Mouse (Mus musculus) midbrain, embryonic 14.5 days (tissue): Measurements from ENCODE around the gene Cblc. TPM values are rescaled to one million over a fixed set of nuclear protein-coding genes. Genes with fewer than 3 reads are reported as not detected.
"Not testable (repeated sequence)": the region's sequence is repeated elsewhere in the genome, so short reads cannot be mapped to it uniquely, and the experiment has no call there.

Experiments
- ATAC-seq: fragments of 200-750 bp; cut with Nextera tagmentation; 2 replicates; pipeline ENCODE4 v1.8.0; 2017; ENCODE audit warnings: moderate number of reproducible peaks, moderate library complexity; ENCODE audit not compliant: low FRiP score, low TSS enrichment
- DNase-seq: peaks from one replicate; pipeline ENCODE4 v3.0.0-alpha.2; 2015
- H3K27ac ChIP-seq: fragments of 300-500 bp; sonication (generic); replicated peaks from 2 replicates; pipeline ENCODE4 v1.5.1; 2014; ENCODE audit warnings: mild to moderate bottlenecking, low read depth, low read length, moderate library complexity
- H3K27me3 ChIP-seq: fragments of 300-500 bp; sonication (generic); 2 replicates; pipeline ENCODE4 v1.6.1; 2014; ENCODE audit warnings: low read length, control low read depth, mixed read lengths; ENCODE audit not compliant: control insufficient read depth, insufficient read depth
- H3K36me3 ChIP-seq: fragments of 300-500 bp; sonication (generic); 2 replicates; pipeline ENCODE4 v1.6.1; 2014; ENCODE audit warnings: low read length, control low read depth; ENCODE audit not compliant: control insufficient read depth, insufficient read depth
- H3K4me1 ChIP-seq: fragments of 300-500 bp; sonication (generic); 2 replicates; pipeline ENCODE4 v1.6.1; 2014; ENCODE audit warnings: mild to moderate bottlenecking, antibody characterized with exemption, low read length, control low read depth; ENCODE audit not compliant: control insufficient read depth, insufficient read depth
- H3K4me2 ChIP-seq: fragments of 300-500 bp; sonication (generic); 2 replicates; pipeline ENCODE4 v1.6.1; 2014; ENCODE audit warnings: mild to moderate bottlenecking, low read length, moderate library complexity
- H3K4me3 ChIP-seq: fragments of 300-500 bp; sonication (generic); replicated peaks from 2 replicates; pipeline ENCODE4 v1.5.1; 2014; ENCODE audit warnings: low read depth, low read length
- H3K9ac ChIP-seq: fragments of 300-500 bp; sonication (generic); replicated peaks from 2 replicates; pipeline ENCODE4 v1.6.1; 2014; ENCODE audit warnings: mild to moderate bottlenecking, low read length, moderate library complexity
- H3K9me3 ChIP-seq: fragments of 300-500 bp; sonication (generic); 2 replicates; pipeline ENCODE4 v1.6.1; 2016; ENCODE audit warnings: low read length, control low read depth, mixed read lengths; ENCODE audit not compliant: control insufficient read depth
- WGBS: fragments of 180-500 bp; shearing (Covaris S2); extraction: QIAGEN DNeasy Blood & Tissue Kit; methylation state at CpG from one replicate; pipeline ENCODE4 v1.1.7; 2014; 5-methylcytosine and 5-hydroxymethylcytosine counted together
- polyA plus RNA-seq: library from polyadenylated mRNA; unstranded; fragments of >200 nt; fragmentation: Nextera tagmentation; extraction: Ambion mirVana; gene quantifications from 2 replicates; pipeline ENCODE4 v1.2.1, GENCODE M21; 2014

The Cblc gene
- polyA plus RNA-seq, 1 experiment from 2014 or later, result not detected

- 91% methylated on average over 19 of the region's 19 CpGs for WGBS
- H3K4me3 ChIP-seq, result no peak overlapping the region
Observed at GRCm38 (mm10) chr7:19792701-19793630, 3.6 kb downstream of the Cblc start.

GRCm38 (mm10) chr7:19791504-19791903, 5.1 kb downstream of the Cblc start:
- not testable (repeated sequence) for H3K4me2 ChIP-seq, H3K9me3 ChIP-seq, H3K4me3 ChIP-seq, H3K27ac ChIP-seq, H3K27me3 ChIP-seq, H3K9ac ChIP-seq, ATAC-seq, H3K36me3 ChIP-seq, H3K4me1 ChIP-seq, DNase-seq
- WGBS, result 78% methylated on average over 2 of the region's 2 CpGs

More at GRCm38 (mm10) chr7:19792701-19793630, 3.6 kb downstream of the Cblc start:
- Histone ChIP-seq H3K4me2 (no peak overlapping the region), H3K27me3 (peaks cover 16% of the 10 kb centered on the region), H3K27ac (no peak overlapping the region), H3K4me1 (no peaks in the 10 kb centered on the region), H3K36me3 (no peaks in the 10 kb centered on the region), H3K9me3 (no peaks in the 10 kb centered on the region), H3K9ac (no peak overlapping the region)
- ATAC-seq (no peak), DNase-seq (no peak)

- peak overlapping the region; percentile 30 for H3K4me3 ChIP-seq
- ATAC-seq (peak; percentile 59; the same call in 1 of the 2 replicates), DNase-seq (peak; percentile 92)
- H3K9ac ChIP-seq, result peak overlapping the region; percentile 34; the same call in 1 of the 2 replicates
- peak overlapping the region; percentile 59 for H3K4me2 ChIP-seq
- no peak overlapping the region for H3K27ac ChIP-seq
- no peaks in the 10 kb centered on the region for H3K36me3 ChIP-seq
- H3K27me3 ChIP-seq, result no peaks in the 10 kb centered on the region
- H3K9me3 ChIP-seq, result no peaks in the 10 kb centered on the region
- WGBS, result under 1% methylated on average over 19 of the region's 19 CpGs
- no peaks in the 10 kb centered on the region for H3K4me1 ChIP-seq
Observed at GRCm38 (mm10) chr7:19789904-19790347, 6.7 kb downstream of the Cblc start.

GRCm38 (mm10) chr7:19785874-19786458, 10.6 kb downstream of the Cblc start:
- 47% methylated on average over 12 of the region's 12 CpGs for WGBS
- no peak overlapping the region for H3K27ac ChIP-seq
- DNase-seq (no peak), ATAC-seq (no peak)
- H3K4me2 ChIP-seq, result no peak overlapping the region
- H3K4me3 ChIP-seq, result no peak overlapping the region
- H3K27me3 ChIP-seq, result no peaks in the 10 kb centered on the region
- H3K36me3 ChIP-seq, result no peaks in the 10 kb centered on the region
- H3K9me3 ChIP-seq, result no peaks in the 10 kb centered on the region
- H3K4me1 ChIP-seq, result no peaks in the 10 kb centered on the region
- H3K9ac ChIP-seq, result no peak overlapping the region

GRCm38 (mm10) chr7:19784764-19785535, 11.7 kb downstream of the Cblc start:
- DNase-seq (no peak), ATAC-seq (no peak)
- Histone ChIP-seq H3K9me3 (no peaks in the 10 kb centered on the region), H3K4me2 (no peak overlapping the region), H3K27me3 (no peaks in the 10 kb centered on the region), H3K4me3 (no peak overlapping the region), H3K36me3 (no peaks in the 10 kb centered on the region), H3K4me1 (no peaks in the 10 kb centered on the region), H3K27ac (no peak overlapping the region), H3K9ac (no peak overlapping the region)
- 41% methylated on average over 11 of the region's 11 CpGs for WGBS

GRCm38 (mm10) chr7:19783630-19784029, 13.0 kb downstream of the Cblc start:
- ATAC-seq (no peak), DNase-seq (no peak)
- Histone ChIP-seq H3K36me3 (no peaks in the 10 kb centered on the region), H3K4me3 (no peak overlapping the region), H3K9me3 (no peaks in the 10 kb centered on the region), H3K27ac (no peak overlapping the region), H3K27me3 (no peaks in the 10 kb centered on the region), H3K4me2 (no peak overlapping the region), H3K9ac (no peak overlapping the region), H3K4me1 (no peaks in the 10 kb centered on the region)
- 70% methylated on average over 8 of the region's 8 CpGs for WGBS

- peak; percentile 11 for DNase-seq
- 93% methylated on average over 4 of the region's 4 CpGs for WGBS
- H3K36me3 ChIP-seq, result no peaks in the 10 kb centered on the region
Observed at GRCm38 (mm10) chr7:19782645-19783044, 14.0 kb downstream of the Cblc start.

GRCm38 (mm10) chr7:19781741-19782140, 14.9 kb downstream of the Cblc start:
- H3K4me2 ChIP-seq, result no peak overlapping the region
- no peak overlapping the region for H3K27ac ChIP-seq
- 91% methylated on average over 7 of the region's 7 CpGs for WGBS
- H3K27me3 ChIP-seq, result no peaks in the 10 kb centered on the region
- no peaks in the 10 kb centered on the region for H3K4me1 ChIP-seq
- DNase-seq (no peak), ATAC-seq (no peak)
- H3K4me3 ChIP-seq, result no peak overlapping the region
- H3K9ac ChIP-seq, result no peak overlapping the region
- no peaks in the 10 kb centered on the region for H3K9me3 ChIP-seq
- no peaks in the 10 kb centered on the region for H3K36me3 ChIP-seq

More at GRCm38 (mm10) chr7:19782645-19783044, 14.0 kb downstream of the Cblc start:
- Histone ChIP-seq H3K9ac (no peak overlapping the region), H3K4me3 (no peak overlapping the region), H3K9me3 (no peaks in the 10 kb centered on the region), H3K27ac (no peak overlapping the region), H3K27me3 (no peaks in the 10 kb centered on the region), H3K4me2 (no peak overlapping the region), H3K4me1 (no peaks in the 10 kb centered on the region)
- no peak for ATAC-seq
